Mouse (Mus musculus) regulatory T cell (primary cell): ENCODE results near the gene Shc3.

Experiments used
- in situ Hi-C: fragments of 300-600 bp; cut with MboI, MseI; formaldehyde crosslinking; loops from one replicate; pipeline ENCODE4 v1.15.1; 2025; ENCODE audit warnings: high pct_unique_total_duplicates

Gene Shc3

DNA sequence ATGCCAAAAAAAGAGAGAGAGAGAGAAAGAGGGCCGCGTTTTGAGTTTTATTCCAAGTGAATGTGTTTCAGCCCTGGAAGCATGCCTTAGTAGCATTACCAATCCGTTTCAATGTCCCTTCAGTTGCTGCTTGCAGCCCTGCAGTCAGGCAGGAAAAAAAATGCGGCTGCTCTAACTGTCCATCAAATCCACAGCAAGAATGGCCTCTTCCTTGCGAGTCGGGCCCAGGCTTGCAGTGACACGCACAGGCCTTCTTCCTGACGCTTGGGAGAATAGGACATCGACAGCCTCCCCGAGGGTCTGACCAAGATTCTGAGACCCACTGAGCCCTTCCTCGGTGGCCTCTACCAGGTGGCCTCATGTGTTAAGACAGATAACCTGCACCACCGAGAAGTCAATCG lies 718 bp downstream of the Shc3 start:
- in situ Hi-C loops: no loop called here

DNA sequence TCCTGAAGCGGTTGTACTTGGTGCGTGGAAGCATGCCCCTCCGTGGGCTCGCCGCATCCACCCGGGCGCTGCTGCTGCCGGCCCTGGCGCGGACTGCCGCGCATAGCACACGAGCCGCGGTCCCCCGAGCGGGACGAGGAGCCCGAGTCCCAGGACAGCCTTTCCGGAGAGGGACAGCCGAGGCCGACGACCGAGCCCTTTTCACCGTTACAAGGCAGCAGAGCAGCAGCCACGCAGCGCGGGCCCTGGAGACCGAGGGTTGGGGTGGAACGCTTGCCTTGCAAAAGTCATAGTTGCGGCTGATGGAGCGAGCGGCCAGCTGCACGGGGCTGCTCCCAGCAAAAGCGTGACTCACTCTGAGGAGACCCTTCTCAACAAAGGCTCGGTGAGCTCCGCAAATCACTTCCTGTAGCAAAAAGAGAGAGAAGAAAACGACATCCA lies 1.8 kb downstream of the Shc3 start:
- in situ Hi-C loops: no loop called here

DNA sequence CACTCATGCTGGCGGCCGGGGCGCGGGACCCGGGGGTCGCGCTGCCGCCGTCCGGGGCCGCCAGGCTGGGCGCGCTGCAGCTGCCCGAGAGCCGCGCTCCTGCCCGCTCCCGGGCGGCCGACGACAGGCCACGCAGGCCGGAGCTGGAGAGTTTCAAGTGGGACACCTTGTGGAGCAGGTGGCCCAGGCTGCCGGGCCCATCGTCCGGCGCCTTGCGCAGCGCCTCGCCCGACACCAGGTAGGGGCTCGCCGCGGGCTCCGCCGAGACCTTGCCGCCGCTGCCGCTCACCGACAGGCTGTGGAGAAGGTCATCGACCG lies 2.2 kb downstream of the Shc3 start:
- in situ Hi-C loops: no loop called here

- in situ Hi-C loops: no loop called here
Measured at GRCm38 (mm10) chr13:51566371-51567077, 2.7 kb downstream of the Shc3 start.

GRCm38 (mm10) chr13:51564741-51565140 lies 4.5 kb downstream of the Shc3 start:
- in situ Hi-C loops: no loop called here

GRCm38 (mm10) chr13:51553343-51553742 lies 15.9 kb downstream of the Shc3 start:
- in situ Hi-C loops: no loop called here

DNA sequence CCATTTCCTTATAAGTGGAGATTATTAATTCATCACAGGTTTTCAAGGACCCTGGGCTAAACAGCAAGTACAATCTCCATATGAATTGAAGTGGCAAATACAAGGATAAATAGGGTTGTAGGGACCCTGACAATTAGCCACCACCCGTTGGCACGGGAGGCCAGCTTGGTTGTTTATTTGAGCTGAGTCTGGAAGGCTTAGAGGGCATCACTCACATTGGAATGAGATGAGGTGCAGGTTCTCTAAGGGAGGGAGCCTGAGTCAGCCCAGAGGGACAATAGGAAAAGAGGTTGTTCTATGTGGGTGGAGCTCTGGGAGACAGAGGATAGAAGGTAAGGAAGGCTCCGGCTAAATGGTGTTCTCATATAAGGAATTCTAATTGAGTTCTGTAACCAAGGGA lies 17.0 kb downstream of the Shc3 start:
- in situ Hi-C loops: no loop called here

- in situ Hi-C loops: no loop called here
Measured at GRCm38 (mm10) chr13:51551824-51552223, 17.4 kb downstream of the Shc3 start.

GRCm38 (mm10) chr13:51539816-51540215 lies 29.4 kb downstream of the Shc3 start:
- in situ Hi-C loops: no loop called here

DNA sequence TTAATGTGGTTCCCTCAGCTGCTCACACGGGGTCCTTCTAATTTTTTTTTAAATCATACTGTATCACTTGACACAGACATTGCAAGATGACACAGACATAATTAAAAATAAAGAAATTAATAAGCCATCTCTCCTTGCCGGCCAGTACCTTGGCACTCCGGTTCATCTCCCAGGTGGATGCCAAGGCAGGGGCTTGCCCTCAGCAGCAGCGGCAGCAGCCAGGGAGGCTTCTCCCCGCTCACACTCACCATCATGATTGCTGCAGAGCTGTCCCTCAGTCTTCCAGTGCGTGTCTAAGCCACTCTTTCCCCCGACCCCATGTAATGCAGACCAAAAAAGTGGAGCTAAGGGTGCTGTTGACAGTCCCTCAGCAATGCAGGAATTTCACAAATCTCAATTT lies 33.9 kb downstream of the Shc3 start:
- in situ Hi-C loops: no loop called here

DNA sequence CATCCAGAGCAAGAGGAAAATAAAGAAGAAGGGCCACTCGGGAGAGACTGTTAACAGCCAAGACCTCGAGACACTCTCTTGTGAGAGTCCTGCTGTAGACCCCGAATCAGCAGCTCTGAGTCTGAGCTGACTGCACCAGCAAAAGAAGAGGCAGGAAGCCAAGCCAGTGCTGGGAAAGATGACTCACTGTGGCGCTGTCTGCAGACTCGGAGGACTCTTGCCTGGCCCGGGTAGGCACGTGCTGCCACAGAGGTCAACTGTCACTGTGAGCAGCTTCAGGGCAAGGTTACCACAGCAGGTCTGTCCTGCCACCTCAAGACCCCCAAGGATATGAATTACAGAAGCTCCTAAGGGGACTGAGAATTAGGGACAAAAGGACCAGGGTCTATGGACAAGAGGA lies 42.7 kb downstream of the Shc3 start:
- in situ Hi-C loops: no loop called here

DNA sequence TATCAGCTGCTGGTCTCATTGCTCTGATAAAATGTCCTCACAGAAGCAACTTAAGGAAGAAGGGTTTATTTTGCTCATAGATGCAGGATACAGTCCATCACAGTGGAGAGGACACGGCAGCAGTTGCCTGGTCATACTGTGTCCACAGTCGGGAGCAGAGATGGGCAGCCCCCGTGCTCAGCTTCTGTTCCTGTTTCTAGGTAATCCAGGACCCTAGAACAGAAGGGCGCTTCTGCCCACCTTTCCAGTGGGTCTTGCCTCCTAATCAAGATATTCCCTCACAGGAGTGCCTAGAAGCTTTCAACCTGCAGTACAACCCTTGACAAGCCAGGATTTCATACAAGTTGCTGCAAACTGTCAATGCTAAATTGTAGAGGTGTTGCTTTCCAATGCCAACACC lies 44.9 kb downstream of the Shc3 start:
- in situ Hi-C loops: no loop called here

DNA sequence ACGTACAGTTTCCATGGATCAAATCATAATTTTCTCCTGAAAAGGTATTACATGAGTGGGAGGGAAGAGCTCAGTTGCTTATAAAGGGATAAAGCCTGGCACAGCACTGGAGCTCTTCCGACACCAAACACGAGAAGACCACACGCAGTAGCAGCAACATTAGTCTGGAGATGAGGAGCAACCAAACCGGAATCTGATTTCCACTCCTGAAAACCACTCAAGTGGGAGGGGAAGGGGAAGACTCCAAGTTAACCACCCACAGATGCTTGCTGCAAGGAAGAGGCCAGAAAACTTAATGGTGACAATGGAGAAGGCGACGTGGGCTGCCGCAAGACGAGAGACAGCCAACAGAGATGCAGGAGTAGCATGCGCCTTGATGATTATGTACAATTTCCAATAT lies 45.9 kb downstream of the Shc3 start:
- in situ Hi-C loops: no loop called here

- in situ Hi-C loops: no loop called here
Measured at GRCm38 (mm10) chr13:51518880-51519279, 50.3 kb downstream of the Shc3 start.

- in situ Hi-C loops: no loop called here
Measured at GRCm38 (mm10) chr13:51517943-51518342, 51.3 kb downstream of the Shc3 start.

DNA sequence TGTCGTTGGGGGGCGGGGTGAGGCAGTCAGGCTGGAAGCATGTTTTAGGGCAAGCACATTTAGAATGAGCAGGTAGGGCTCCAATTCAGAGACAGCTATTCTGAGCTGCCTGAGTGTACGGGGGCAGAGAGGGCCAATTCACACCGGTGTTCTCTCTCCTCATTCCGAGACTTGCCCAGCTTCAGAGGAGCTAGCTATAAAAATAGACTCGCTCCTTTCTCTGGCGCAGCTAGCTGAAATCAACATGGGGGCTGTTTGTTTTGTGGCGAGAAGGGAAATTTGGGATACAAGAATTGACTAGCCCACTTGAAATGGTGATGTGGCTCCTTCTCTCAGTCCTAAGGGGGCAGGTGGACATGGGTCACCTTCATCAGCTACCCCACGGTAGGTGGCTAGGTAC lies 60.4 kb downstream of the Shc3 start:
- in situ Hi-C loops: no loop called here

DNA sequence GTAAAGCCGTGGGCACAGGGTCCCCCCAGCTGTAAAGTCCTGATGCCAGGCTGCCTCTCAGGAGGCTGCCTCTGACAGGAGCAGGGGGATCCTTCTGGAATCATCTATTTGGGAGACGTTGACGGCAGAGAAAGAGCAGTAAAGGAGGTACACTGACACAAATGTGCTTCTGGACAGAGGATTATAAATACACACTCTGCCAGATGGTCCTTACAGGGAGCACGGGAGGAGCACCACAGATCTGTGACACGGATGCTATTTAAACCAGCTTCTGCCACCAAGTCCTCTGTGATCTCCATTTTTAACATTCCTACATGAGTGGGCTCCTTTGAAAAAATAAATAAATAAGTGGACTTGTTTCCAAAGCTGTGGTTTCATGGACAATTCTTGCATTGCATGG lies 63.5 kb downstream of the Shc3 start:
- in situ Hi-C loops: no loop called here

- in situ Hi-C loops: no loop called here
Measured at GRCm38 (mm10) chr13:51499769-51500168, 69.5 kb downstream of the Shc3 start.

DNA sequence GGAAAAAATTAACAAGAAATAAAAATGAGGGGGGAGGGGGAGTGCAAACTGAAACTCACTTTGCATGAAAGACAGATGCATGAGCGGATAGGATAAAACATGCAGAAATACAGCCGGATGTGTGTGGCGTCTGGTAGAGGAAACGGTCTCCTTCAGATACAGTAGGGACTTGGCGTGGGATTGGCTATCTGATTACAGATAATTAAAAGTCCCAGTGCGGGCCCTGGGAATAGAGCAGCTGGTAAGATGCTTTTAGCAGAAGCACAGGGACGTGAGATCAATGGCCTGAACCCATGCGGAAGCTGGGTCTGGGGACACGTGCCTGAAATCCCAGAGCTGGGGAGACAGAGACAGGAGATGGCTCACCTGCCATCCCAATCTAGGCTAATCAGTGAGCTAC lies 75.5 kb downstream of the Shc3 start:
- in situ Hi-C loops: no loop called here

- in situ Hi-C loops: no loop called here
Measured at GRCm38 (mm10) chr13:51491649-51492435, 77.4 kb downstream of the Shc3 start.

GRCm38 (mm10) chr13:51490195-51490594 lies 79.0 kb downstream of the Shc3 start:
- in situ Hi-C loops: no loop called here

DNA sequence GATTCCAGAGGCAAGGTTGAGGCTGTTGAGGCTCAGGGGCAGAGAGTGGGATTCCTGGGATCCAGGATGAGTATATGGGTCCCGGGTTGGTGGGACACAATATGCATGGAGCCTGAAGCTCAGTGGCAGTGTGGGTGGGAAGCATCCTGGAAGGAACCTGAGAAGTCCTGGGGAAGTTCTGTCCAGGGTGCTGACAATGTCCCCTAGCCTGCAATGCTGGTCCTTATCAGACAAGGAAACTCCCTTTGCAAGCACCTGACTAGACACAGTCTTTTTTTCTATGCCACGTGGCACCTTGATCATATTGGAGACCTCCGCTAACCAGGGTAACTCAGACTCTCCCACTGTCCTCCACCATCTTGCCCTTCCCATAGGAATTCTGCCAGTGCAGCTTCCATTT lies 80.3 kb downstream of the Shc3 start:
- in situ Hi-C loops: no loop called here

GRCm38 (mm10) chr13:51485291-51485690 lies 83.9 kb downstream of the Shc3 start:
- in situ Hi-C loops: no loop called here
